Mouse (Mus musculus) frontal cortex, adult (tissue): ENCODE data around the gene Gm20388.
"Not testable (repeated sequence)": the region's sequence is repeated elsewhere in the genome, so short reads cannot be mapped to it uniquely, and the experiment has no call there.

ENCODE experiments used
- ATAC-seq: cut with Nextera tagmentation; 2 replicates; pipeline ENCODE4 v1.9.2; 2017; ENCODE audit warnings: mild to moderate bottlenecking, moderate library complexity, mixed read lengths; ENCODE audit not compliant: low TSS enrichment

The Gm20388 gene

GRCm38 (mm10) chr8:124177092-124177491, 4266.5 kb downstream of the Gm20388 start:
- not testable (repeated sequence) for ATAC-seq

DNA sequence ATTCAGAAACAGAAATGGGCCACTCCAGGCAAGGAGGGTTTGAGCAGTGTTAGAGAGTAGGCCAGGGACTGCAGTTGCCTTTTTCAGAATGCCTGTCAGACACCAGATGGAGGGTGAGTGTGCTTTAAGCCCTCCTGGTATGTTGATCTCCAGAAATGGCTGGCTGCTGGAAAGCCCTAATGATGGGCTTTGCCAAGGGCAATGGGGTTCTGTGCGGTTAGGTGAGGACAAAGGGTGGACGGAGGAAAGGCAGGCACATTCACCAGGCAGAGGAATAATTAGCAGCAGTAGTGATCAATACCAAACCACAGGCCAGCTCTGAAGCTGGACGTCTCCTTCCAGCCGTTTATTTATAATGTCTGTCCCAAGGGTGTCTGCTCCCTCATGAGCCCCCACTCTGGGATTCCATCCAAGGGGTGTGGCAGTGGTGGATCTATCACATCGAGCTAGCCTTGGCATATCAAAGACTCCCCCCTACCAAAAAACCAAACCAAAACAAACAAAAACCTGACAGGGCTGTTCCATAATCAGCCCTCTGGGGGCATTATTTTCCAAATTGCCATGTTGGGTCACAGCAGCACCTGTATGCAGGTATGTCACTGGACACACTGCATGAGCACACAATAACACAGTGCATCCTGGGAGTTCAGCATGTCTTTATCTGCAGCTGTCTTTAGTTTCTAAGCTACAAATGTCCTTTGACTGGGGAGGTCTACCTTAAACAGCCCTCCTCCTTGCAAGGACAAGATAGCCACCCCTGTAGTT, 4270.2 kb downstream of the Gm20388 start:
- no peak for ATAC-seq

GRCm38 (mm10) chr8:124181751-124182150, 4271.1 kb downstream of the Gm20388 start:
- ATAC-seq = peak; percentile 50; the same call in 1 of the 2 replicates

DNA sequence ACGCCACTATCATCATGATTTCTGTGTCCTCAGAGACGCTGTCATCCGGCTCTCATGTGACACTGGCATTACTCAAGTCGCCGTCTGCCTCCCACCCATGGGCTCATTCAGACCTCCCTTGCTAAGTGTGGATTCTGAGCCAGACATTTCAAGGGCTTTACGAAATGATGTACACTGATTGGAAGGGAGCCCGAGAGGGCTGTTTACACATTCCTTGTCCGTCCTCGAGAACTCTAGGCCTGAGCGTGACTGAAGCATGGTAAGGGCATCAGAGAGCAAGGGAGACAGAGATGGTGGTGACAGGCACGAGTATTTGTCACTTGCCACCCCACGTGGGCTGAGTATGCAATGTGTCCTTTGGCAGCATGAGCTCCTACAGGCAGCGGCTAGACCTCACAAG, 4271.6 kb downstream of the Gm20388 start:
- ATAC-seq = peak; percentile 47

GRCm38 (mm10) chr8:124184078-124184477, 4273.4 kb downstream of the Gm20388 start:
- ATAC-seq = peak; percentile 81

DNA sequence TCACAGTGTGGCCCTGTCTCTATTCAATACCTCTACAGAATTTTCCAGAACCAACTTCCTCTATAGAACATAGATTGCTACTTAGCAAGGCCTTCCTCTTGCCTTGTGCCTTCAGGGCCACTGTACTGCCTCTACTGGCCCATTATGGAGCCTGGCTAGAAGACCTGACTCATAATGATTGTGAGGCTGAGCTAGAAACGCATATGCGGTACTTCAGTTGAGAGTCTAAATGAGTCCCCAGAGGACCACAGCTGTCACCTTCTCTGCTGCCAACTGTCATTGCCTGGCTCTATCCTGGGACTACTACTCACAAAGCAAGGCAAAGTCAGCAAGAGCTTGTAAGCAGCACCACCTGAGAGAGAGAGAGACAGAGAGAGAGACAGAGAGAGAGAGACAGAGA, 4273.9 kb downstream of the Gm20388 start:
- peak; percentile 23; the same call in 1 of the 2 replicates for ATAC-seq

- ATAC-seq = no peak
Measured at GRCm38 (mm10) chr8:124185081-124185480, 4274.4 kb downstream of the Gm20388 start.

GRCm38 (mm10) chr8:124190388-124190787, 4279.7 kb downstream of the Gm20388 start:
- ATAC-seq = no peak

DNA sequence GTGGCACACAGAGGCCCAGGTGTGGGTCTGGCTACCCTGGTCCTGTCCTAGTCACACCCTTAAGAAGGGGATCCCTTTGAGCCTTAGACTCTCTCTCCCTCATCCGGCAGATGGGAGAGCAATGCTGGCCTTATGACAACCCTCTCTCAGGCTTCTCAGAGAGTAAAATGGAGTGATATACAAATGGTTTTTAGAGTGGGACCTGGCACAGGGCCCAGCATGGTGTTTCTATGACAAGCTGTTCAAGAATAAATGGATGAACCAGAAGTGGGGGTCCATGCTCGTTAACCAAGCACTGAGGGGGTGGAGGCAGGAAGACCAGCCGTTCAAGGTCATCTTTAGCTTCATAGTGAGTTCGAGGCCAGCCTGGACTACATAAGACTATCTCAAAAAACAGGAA, 4281.6 kb downstream of the Gm20388 start:
- ATAC-seq = no peak

GRCm38 (mm10) chr8:124192976-124193375, 4282.3 kb downstream of the Gm20388 start:
- peak; percentile 62 for ATAC-seq

GRCm38 (mm10) chr8:124193992-124194391, 4283.4 kb downstream of the Gm20388 start:
- no peak for ATAC-seq

DNA sequence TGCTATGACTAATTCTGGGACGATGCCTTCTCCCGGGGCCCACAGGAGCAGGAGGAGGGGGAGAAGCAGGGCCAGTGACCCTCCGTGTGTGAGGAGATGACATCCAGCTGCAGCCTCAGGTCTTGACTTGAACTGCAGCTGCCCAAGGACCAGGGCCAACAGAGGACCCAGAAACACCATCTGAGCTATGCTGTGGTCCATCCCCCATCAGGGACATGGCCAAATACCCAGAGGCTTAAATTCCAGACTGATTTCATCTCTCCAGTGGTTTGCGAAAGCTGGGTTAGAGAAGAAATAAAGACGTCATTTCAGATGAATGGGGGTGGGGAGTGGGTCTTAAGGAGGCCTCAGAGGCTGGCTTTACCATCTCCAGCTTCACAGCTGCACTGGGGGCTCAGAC, 4285.6 kb downstream of the Gm20388 start:
- no peak for ATAC-seq

GRCm38 (mm10) chr8:124196797-124197196, 4286.2 kb downstream of the Gm20388 start:
- ATAC-seq = no peak

GRCm38 (mm10) chr8:124198230-124198629, 4287.6 kb downstream of the Gm20388 start:
- no peak for ATAC-seq

DNA sequence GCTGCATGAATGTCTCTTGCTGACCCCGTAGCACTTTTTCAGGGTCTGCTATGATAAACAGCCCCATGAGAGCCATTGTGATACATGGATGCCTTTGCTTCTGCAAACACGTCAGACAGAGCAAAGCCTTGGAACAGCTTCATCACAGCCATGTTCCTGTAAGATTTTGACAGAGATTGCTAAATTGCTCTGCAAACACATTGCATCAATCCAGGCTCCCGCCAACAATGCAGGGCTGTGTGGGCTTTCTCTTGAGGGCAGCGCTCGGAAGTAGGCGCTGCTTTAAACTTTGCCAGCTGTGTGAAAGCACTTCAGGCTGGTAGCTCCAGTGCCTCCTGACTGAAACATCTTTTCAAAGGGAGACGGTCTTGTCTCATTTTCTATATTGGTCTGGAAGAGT, 4289.8 kb downstream of the Gm20388 start:
- peak; percentile 72; the same call in 1 of the 2 replicates for ATAC-seq

DNA sequence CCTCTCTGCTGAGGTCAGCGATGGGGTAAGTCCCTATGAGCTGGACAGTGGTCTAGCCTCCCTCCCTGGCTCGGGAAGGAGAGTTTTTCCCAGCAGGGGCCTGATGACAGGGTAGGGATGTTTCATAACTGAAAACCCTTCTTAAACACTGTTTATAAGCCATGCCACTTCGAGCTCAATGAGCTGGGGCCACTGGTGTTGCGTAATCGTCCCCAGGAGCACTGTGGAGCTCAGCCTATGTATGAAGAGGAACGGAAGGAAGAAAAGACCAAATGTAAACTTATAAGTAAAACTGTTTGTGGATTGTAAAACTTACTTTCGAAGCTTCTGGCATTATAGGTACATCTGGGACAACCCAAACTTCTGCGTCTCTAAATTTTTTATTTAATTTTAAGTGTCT, 4291.1 kb downstream of the Gm20388 start:
- no peak for ATAC-seq

DNA sequence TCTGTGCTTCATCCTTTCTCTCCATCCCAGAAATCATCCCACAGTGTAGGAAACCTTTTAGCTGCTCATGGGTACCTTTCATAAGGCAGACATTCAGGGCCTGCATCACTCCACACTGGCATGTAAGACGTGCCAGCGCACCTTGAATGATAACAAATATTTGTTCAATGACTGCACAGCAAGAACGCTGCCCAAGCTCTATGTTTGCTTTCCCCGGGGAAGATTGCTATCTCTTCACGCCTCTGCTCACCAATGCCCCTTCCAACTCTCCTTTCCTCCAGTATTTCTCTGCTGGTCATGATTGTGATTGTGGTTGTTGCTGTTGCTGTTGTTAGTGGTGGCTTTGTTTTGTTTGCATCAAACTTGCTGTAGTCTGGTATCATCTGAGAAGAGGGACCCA, 4292.3 kb downstream of the Gm20388 start:
- no peak for ATAC-seq

DNA sequence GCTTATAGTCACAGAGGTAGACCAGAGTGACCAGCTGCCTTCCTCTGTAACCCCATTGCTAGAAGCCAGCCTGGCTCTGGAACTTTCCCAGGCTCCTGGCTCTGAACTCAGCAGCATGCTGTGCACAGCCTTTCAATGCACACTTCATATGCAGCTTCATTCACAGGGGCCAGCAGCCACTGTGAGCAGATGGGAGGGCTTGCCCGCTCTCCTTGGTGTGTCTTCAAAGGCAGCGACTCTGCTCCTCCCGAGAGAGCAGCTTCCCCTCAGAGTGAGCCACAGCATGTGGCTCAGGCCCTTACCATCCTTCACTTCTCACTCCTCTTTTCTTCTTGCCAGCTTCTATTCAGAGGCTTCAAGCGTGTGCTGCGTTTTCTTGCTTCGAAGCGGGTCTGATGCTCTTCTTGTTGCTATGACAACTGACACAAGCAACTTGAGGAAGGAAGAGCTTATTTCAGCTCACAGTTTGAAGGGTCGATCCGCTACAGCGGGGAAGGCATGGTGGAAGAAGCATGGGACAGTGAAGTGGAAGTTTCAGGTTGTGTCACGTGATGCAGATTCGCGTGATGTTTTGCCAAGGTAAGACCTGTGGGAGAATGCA, 4293.5 kb downstream of the Gm20388 start:
- peak; percentile 27; the same call in 1 of the 2 replicates for ATAC-seq

DNA sequence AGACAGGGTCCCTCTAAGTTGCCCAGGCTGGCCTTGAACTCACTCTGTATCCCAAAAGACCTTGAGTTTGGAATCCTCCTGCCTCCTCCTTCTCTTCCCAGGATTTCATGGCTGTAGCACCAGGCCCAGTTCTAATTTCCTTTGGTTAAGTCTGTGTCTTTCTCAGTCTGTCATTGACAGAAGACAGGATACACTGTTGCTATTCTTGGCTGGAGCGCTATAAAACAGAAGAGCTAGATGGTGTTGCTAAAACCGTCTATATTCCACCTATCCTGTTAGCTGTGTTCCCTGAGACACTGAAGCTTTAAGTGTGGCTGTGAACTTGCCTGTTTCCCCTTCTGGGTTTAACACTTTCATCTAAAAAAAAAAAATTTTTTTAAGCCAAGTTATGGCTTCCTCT, 4301.5 kb downstream of the Gm20388 start:
- peak; percentile 41 for ATAC-seq

- ATAC-seq = no peak
Measured at GRCm38 (mm10) chr8:124216951-124217350, 4306.3 kb downstream of the Gm20388 start.

- no peak for ATAC-seq
Measured at GRCm38 (mm10) chr8:124229883-124230282, 4319.2 kb downstream of the Gm20388 start.

- peak; percentile 7; the same call in 1 of the 2 replicates for ATAC-seq
Measured at GRCm38 (mm10) chr8:124230496-124231175, 4320.0 kb downstream of the Gm20388 start.

GRCm38 (mm10) chr8:124231176-124231484, 4320.5 kb downstream of the Gm20388 start, which contains the start of gene Galnt2:
TSS of gene Galnt2 (plus strand) at chr8:124231391.
- peak; percentile 82 for ATAC-seq
